Mouse (Mus musculus): ENCODE results near the gene Hoxa11.
A peak's percentile ranks its signal among the peaks of the same experiment; 100 is the strongest.

The Hoxa11 gene

GRCm38 (mm10) chr6:52218643-52219215 is 26.9 kb downstream of the Hoxa11 start:
- no peak for DNase-seq

GRCm38 (mm10) chr6:52217895-52218642 is 27.5 kb downstream of the Hoxa11 start:
- DNase-seq: no peak

DNA sequence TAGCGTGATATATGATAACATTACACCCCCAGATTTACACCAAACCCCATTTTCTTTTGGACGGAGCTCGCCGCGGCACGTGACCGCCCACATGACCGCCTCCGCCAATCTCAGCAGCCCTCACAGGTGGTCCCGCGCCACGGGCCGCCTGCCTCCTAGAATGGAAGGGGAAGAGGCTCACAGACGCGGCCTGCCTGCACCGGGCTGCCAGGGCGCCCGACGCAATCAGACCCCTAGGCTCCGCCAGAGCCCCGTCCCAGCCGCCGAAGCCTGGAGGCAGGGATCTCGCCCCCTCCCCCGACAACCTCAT is 28.2 kb downstream of the Hoxa11 start:
- no peak for DNase-seq

- no peak for DNase-seq
Observed at GRCm38 (mm10) chr6:52216691-52217458, 28.7 kb downstream of the Hoxa11 start.

DNA sequence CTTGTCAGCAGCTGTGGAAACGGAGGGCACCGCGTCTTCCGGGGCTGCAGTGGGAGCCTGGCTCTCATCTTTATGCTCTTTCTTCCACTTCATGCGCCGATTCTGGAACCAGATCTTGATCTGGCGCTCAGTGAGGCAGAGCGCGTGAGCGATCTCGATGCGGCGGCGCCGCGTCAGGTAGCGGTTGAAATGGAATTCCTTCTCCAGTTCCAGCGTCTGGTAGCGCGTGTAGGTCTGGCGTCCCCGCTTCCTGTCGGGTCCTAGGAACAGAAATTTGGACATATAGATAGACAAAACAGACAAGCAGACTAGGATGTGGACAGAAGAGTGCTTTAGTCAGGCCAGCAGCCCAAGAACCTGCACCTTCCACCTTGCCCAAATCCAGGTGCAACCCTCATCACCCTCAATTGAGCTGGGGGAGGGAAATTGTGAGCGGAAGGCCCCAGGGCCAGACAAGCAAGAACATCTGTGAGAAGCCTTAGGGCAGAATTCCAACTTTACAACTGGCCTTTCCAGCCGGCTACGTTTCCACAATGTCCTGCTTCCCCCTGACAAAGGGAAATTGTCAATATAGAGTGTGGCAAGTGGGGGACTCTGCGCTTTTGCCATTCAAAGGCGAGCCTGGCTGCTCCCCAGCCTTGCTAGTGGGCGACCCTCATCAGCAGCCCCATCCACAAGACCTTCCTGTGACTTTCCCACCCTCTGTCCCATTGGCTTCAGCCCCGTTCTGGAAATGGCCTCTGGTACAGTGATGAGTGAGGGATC is 29.7 kb downstream of the Hoxa11 start:
- DNase-seq: no peak

- no peak for DNase-seq
Observed at GRCm38 (mm10) chr6:52215070-52215469, 30.5 kb downstream of the Hoxa11 start.

DNA sequence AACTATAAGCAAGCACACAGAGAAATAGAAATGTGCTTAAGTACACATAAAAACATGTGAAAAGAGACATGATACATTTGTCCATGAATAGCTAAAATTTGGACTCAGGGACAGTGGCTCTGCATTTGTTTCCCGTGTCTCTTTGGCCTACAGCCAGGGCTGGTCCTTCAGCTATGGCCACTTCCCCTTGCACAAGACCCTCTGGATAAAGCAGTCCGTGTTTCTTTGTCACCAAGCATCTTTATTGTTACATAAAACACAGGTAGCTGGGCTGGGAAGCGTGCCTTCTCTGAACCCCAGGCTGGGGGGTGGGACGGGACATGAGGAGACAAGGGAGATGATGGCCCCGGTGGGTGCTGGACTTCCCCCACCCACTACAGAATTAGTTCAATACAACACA is 31.3 kb downstream of the Hoxa11 start:
- DNase-seq: no peak

DNA sequence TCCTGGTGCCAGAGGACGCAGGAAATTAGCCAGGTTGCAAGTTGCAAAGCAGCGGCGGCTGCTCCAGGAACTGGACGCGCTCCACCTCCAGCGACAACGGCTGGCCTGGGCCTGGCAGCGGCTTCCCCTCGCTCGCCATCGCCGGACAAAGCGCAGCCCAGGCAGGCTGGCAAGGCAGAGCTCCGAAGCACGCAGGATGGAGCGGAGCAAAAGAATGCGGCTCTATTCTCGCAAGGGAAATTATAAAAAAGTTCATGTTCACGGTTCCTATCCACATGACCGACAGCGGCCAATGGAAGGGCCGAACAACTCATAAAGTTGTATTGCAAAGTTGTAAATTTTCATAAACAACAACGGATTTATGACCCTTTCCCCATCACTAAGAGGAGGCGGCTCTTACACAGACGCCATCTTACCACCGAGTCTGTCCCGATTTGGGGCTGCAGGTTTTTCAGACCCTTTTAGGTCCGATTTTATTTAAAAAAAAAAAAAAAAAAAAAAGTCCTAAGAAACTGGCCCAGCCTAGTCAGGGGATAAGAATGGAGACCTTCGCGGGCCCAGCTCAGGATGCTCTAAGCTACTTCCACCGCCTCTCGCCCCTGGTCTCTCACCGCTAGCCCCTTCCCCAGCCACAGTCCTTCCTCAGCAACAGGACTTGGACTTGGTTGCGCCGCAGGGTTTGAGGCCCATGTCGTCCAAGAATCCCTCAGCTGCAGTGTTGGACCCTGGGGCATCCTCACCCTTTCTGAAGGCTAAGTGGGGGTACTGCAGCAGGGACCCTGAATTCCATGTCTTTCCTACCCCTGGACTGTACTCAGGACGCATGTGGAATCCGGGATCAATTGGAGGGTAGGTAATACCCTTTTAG is 32.3 kb downstream of the Hoxa11 start, which contains the start of the genes Hoxa3 and Gm28308:
Gene Hoxa3, minus strand, starts transcription at position 218 of the 868 bp plus-strand sequence.
Gene Gm28308, minus strand, starts transcription at position 221 of the 868 bp plus-strand sequence.
- no peak for DNase-seq

GRCm38 (mm10) chr6:52212556-52213118 is 33.0 kb downstream of the Hoxa11 start:
- no peak for DNase-seq

GRCm38 (mm10) chr6:52211961-52212360 is 33.6 kb downstream of the Hoxa11 start:
- no peak for DNase-seq

- peak; percentile 49 to 62 for DNase-seq
Observed at GRCm38 (mm10) chr6:52211170-52211935, 34.3 kb downstream of the Hoxa11 start.

GRCm38 (mm10) chr6:52209685-52210046 is 35.9 kb downstream of the Hoxa11 start:
- DNase-seq: no peak

- DNase-seq: no peak
Observed at GRCm38 (mm10) chr6:52208868-52209684, 36.5 kb downstream of the Hoxa11 start.

- DNase-seq: no peak
Observed at GRCm38 (mm10) chr6:52208072-52208867, 37.3 kb downstream of the Hoxa11 start, which contains the start of gene Hoxa6. Gene Hoxa6 (minus strand): TSS chr6:52208722.

- no peak for DNase-seq
Observed at GRCm38 (mm10) chr6:52207684-52207976, 38.0 kb downstream of the Hoxa11 start.

GRCm38 (mm10) chr6:52206882-52207683 is 38.5 kb downstream of the Hoxa11 start:
- DNase-seq: no peak

DNA sequence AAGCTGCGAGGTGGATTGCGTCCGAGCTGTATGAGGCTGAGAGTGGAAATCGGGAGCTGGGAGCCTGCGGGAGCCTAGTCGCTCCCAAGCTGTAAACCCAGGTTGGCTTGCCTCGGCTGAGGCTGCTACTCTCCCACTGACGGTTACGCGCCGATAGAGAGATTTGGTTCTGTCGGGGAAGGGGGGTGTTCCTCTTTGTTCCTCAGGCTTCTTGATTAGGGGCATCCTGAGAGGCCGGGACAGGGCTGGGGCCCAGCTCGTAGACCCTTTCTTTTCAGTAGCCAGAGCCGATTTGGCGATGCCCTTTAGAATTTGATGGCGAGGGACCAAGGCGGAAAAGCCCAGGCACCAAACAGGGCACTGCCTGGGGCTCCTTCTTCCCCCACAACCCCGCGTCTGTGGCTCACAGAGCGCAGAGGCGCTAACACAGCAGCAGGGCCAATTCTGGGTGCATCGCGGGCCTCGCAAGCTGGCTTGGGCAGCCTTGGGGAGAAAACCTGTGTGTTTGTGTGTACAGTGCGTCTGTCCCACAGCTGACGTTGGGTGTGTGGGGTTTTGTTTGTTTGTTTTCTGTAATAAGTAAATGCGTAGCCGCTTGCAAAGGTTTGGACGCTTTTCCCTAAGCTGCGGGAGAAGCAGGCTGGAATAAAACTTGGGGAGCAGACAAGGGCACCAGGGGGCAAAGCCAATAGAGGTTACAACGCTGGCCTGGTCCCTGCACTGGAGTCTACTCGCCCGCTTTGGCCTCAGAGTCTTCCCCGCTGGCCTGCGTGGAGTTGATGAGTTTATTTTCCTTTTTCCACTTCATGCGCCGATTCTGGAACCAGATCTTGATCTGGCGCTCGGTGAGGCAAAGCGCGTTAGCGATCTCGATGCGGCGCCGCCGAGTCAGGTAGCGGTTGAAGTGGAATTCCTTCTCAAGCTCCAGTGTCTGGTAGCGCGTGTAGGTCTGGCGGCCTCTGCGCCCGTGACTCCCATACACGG is 39.7 kb downstream of the Hoxa11 start:
- no peak for DNase-seq
